Mouse (Mus musculus) kidney, adult 9 months (tissue): Measurements from ENCODE around the gene Pdhx.
A peak's percentile ranks its signal among the peaks of the same experiment; 100 is the strongest.

Experiments used
- DNase-seq: peaks from one replicate; pipeline ENCODE4 v3.0.0; 2022

The Pdhx gene

GRCm38 (mm10) chr2:103073219-103073982 is at the start of gene Pdhx, which contains the start of gene Apip:
Gene Pdhx (minus strand): TSS chr2:103073513.
Gene Apip (plus strand): TSS chr2:103073675.
- DNase-seq = peak; percentile 100

- DNase-seq = peak; percentile 52
Observed at GRCm38 (mm10) chr2:103119197-103119854, 46.0 kb upstream of the Pdhx start.

GRCm38 (mm10) chr2:103118324-103119196 is 45.2 kb upstream of the Pdhx start:
- DNase-seq = no peak

- no peak for DNase-seq
Observed at GRCm38 (mm10) chr2:103117212-103117611, 43.9 kb upstream of the Pdhx start.

GRCm38 (mm10) chr2:103111669-103112068 is 38.4 kb upstream of the Pdhx start:
- no peak for DNase-seq

GRCm38 (mm10) chr2:103106172-103106571 is 32.9 kb upstream of the Pdhx start:
- DNase-seq = no peak

GRCm38 (mm10) chr2:103102595-103102994 is 29.3 kb upstream of the Pdhx start:
- DNase-seq = no peak

GRCm38 (mm10) chr2:103089521-103089920 is 16.2 kb upstream of the Pdhx start:
- DNase-seq = no peak

GRCm38 (mm10) chr2:103088099-103088498 is 14.8 kb upstream of the Pdhx start:
- no peak for DNase-seq

- DNase-seq = peak; percentile 53
Observed at GRCm38 (mm10) chr2:103086432-103086831, 13.1 kb upstream of the Pdhx start.

- no peak for DNase-seq
Observed at GRCm38 (mm10) chr2:103085633-103086032, 12.3 kb upstream of the Pdhx start.

GRCm38 (mm10) chr2:103084451-103084850 is 11.1 kb upstream of the Pdhx start:
- peak; percentile 35 for DNase-seq

- no peak for DNase-seq
Observed at GRCm38 (mm10) chr2:103082853-103083252, 9.5 kb upstream of the Pdhx start.

- DNase-seq = no peak
Observed at GRCm38 (mm10) chr2:103081706-103082105, 8.4 kb upstream of the Pdhx start.

- DNase-seq = peak; percentile 33
Observed at GRCm38 (mm10) chr2:103081117-103081516, 7.8 kb upstream of the Pdhx start.

- DNase-seq = no peak
Observed at GRCm38 (mm10) chr2:103070586-103070985, 2.7 kb downstream of the Pdhx start.

GRCm38 (mm10) chr2:103069752-103070405 is 3.4 kb downstream of the Pdhx start:
- DNase-seq = no peak

- no peak for DNase-seq
Observed at GRCm38 (mm10) chr2:103068602-103069001, 4.7 kb downstream of the Pdhx start.

GRCm38 (mm10) chr2:103067552-103068207 is 5.6 kb downstream of the Pdhx start:
- DNase-seq = peak; percentile 33

GRCm38 (mm10) chr2:103066683-103067551 is 6.4 kb downstream of the Pdhx start:
- DNase-seq = no peak

GRCm38 (mm10) chr2:103062865-103063264 is 10.4 kb downstream of the Pdhx start:
- peak; percentile 69 for DNase-seq
